Mouse (Mus musculus) E14TG2a.4 (cell line): ENCODE data around the gene Insl6.

Source experiments
- CTCF ChIP-seq: conservative IDR thresholded peaks from 2 replicates; pipeline ENCODE4 v1.5.1; 2014; ENCODE audit warnings: low read length
- NANOG ChIP-seq: IDR thresholded peaks from 2 replicates; pipeline ENCODE4 v1.6.1; 2014; ENCODE audit warnings: borderline replicate concordance, low read length, mixed read lengths
- POU5F1 ChIP-seq: IDR thresholded peaks from 2 replicates; pipeline ENCODE4 v1.6.1; 2014; ENCODE audit warnings: low read length, borderline replicate concordance

- TF ChIP-seq CTCF: no peak
- no peak for TF ChIP-seq NANOG
- TF ChIP-seq POU5F1: no peak
Observed at GRCm38 (mm10) chr19:29296166-29296565, 29.0 kb downstream of the Insl6 start.
